Mouse (Mus musculus): ENCODE data around the gene Nr2f2. TPM values are rescaled to one million over a fixed set of nuclear protein-coding genes. Genes with fewer than 3 reads are reported as not detected.

The Nr2f2 gene
- total and polyA plus RNA-seq, 2 experiments from 2014 or later, result 43.1 to 74.2 TPM

DNA sequence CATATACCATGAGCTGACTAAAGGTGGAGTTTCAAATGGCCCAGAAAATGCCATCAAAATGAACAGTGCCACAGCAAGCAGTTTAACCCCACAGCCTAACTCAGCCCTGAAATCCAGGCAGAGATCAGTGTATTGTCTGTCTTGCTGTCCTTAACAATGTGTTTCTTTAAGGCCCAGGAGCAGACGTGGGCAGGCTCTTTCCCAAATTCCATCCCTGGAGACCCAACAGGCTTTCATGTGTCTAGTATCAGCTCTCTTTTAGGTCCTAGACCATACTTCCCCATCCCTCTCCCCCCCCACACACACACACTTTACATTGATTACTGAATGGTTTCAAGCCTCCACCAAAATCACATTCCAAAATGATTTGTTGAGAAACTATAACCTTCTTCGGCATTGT lies 24.5 kb downstream of the Nr2f2 start:
- H3K27ac ChIP-seq, result no peak overlapping the region
- DNase-seq (ENCODE audit: low spot score), result no peak
- 40% methylated on average over 2 of the region's 2 CpGs for WGBS

DNA sequence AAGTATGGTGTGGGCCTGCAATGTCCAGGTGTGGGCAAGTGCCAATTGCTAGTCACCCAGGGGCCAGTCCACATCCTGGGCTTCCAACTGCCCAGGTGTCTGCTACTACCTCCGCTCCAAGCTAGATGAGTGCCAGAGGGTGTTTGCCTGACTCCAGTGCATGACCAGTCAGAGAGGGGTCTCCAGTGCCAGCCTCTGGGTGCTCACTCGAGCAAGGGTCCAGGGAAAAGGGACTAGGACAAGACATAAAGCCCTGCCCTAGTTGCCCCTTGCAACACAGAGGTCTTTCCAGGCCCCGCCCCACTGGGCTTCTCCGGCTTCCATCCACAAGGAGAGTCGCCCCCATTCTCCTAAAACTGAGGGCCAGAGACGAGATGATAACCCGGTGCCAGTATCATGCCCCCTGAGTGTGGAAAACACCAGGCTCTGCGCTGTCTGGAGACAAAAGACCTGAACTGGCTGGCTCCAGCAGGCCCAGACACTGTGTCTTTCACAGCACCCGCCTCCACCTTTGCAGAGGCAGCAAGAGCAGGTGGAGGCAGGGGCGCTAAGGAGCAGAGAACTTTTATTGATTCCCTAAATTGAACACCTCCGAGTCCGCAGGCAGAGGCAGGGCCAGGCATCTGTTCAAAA lies 26.4 kb downstream of the Nr2f2 start:
- H3K9me3 ChIP-seq (ENCODE audit: low read length), result no peaks in the 10 kb centered on the region
- H3K4me3 ChIP-seq (ENCODE audit: low read length), result no peak overlapping the region
- H3K27me3 ChIP-seq (ENCODE audit: insufficient read depth, low read length), result peaks cover 48% of the 10 kb centered on the region
- H3K36me3 ChIP-seq (ENCODE audit: insufficient read depth, low read length), result no peaks in the 10 kb centered on the region
- no peak for TF ChIP-seq CTCF (IDR thresholded peaks at IDR 0.05; ENCODE audit: low read depth)
- WGBS, result 34% methylated on average over 12 of the region's 12 CpGs
- DNase-seq (ENCODE audit: low spot score) (no peak), ATAC-seq (no peak)
- H3K9ac ChIP-seq (replicated peaks; ENCODE audit: low read length), result no peak overlapping the region
- no peaks in the 10 kb centered on the region for H3K4me1 ChIP-seq (ENCODE audit: insufficient read depth, low read length)
- no peak overlapping the region for H3K27ac ChIP-seq
- no peak overlapping the region for H3K4me2 ChIP-seq (ENCODE audit: low read depth, low read length)

More for the DNA sequence above, 24.5 kb downstream of the Nr2f2 start:
- H3K4me2 ChIP-seq (ENCODE audit: low read depth, low read length), result no peak overlapping the region
- H3K9me3 ChIP-seq (ENCODE audit: low read length), result no peaks in the 10 kb centered on the region
- H3K36me3 ChIP-seq (ENCODE audit: insufficient read depth, low read length), result no peaks in the 10 kb centered on the region
- H3K9ac ChIP-seq (replicated peaks; ENCODE audit: low read length), result no peak overlapping the region
- no peak overlapping the region for H3K4me3 ChIP-seq (ENCODE audit: low read length)
- peaks cover 42% of the 10 kb centered on the region for H3K27me3 ChIP-seq (ENCODE audit: insufficient read depth, low read length)
- no peak for TF ChIP-seq CTCF (IDR thresholded peaks at IDR 0.05; ENCODE audit: low read depth)
- H3K4me1 ChIP-seq (ENCODE audit: insufficient read depth, low read length), result no peaks in the 10 kb centered on the region
- no peak for ATAC-seq

DNA sequence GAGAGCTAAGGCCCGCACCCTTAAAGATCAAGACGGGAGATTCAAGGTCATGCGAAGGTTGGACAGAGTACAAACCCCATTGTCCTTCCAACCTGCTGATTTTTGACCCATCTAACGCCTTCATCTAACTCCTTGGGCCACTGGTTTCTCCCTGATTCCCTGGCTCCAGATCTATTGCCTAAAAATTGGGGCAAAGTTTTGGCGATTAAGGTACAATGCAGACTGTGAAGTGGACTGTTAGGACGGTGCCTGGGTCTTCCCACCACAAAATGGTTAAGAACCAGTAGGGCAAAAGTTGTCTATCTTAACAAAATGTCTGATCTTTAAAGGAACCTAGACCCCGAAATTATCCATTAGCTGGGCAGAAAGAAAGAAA lies 28.3 kb downstream of the Nr2f2 start:
- H3K36me3 ChIP-seq (ENCODE audit: insufficient read depth, low read length), result no peaks in the 10 kb centered on the region
- no peak for DNase-seq (ENCODE audit: low spot score)
- peaks cover 43% of the 10 kb centered on the region for H3K27me3 ChIP-seq (ENCODE audit: insufficient read depth, low read length)
- no peaks in the 10 kb centered on the region for H3K9me3 ChIP-seq (ENCODE audit: low read length)
- peak overlapping the region; percentile 49 for H3K4me2 ChIP-seq (ENCODE audit: low read depth, low read length)
- no peak overlapping the region for H3K9ac ChIP-seq (replicated peaks; ENCODE audit: low read length)
- ATAC-seq, result no peak
- TF ChIP-seq CTCF (IDR thresholded peaks at IDR 0.05; ENCODE audit: low read depth), result no peak
- no peak overlapping the region for H3K27ac ChIP-seq
- WGBS, result 21% methylated on average over 7 of the region's 7 CpGs
- no peaks in the 10 kb centered on the region for H3K4me1 ChIP-seq (ENCODE audit: insufficient read depth, low read length)
- no peak overlapping the region for H3K4me3 ChIP-seq (ENCODE audit: low read length)

DNA sequence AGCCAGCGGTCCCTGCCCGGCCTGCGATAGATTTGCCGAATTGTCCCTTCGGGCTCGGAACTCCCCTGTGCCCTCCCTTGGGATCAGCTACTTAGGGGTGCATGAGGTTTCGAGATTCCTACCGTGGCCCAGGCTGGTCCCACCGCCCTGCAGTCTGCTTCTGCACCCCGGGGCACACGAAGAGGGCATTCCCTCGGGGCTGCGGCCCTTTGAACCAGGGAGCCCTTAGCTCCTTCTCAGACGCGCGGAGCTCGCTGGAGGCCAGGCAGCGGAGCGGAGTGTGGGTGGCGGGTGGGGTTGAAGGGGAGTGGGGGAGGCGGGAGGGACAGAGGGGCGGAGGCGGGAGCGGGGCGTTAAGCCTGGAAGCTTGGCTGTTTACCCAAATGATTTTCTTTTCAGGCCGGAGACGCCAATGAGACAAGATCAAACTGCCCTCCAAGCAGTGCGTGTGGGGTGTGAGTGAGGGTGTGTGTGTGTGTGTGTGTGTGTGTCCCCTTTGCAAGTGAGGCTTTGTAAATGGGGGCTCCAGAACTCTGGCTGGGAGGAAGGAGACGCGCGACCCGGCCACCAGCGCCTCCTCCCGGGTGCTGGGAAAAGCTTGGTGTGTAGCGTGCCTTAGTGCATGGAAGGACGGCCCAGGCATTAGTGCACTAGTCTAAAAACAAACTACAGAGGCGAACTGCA lies 28.8 kb downstream of the Nr2f2 start:
- peak overlapping the region; percentile 49 for H3K4me2 ChIP-seq (ENCODE audit: low read depth, low read length)
- H3K9ac ChIP-seq (replicated peaks; ENCODE audit: low read length), result peak overlapping the region; percentile 30; the same call in 1 of the 2 replicates
- H3K27me3 ChIP-seq (ENCODE audit: insufficient read depth, low read length), result peaks cover 47% of the 10 kb centered on the region
- peak; percentile 60 for TF ChIP-seq CTCF (IDR thresholded peaks at IDR 0.05; ENCODE audit: low read depth)
- H3K27ac ChIP-seq, result peak overlapping the region; percentile 58; the same call in 1 of the 2 replicates
- peak; percentile 68 for ATAC-seq
- no peaks in the 10 kb centered on the region for H3K4me1 ChIP-seq (ENCODE audit: insufficient read depth, low read length)
- 6% methylated on average over 37 of the region's 37 CpGs for WGBS
- no peaks in the 10 kb centered on the region for H3K36me3 ChIP-seq (ENCODE audit: insufficient read depth, low read length)
- DNase-seq (ENCODE audit: low spot score), result peak; percentile 39
- H3K9me3 ChIP-seq (ENCODE audit: low read length), result no peaks in the 10 kb centered on the region
- peak overlapping the region; percentile 21 for H3K4me3 ChIP-seq (ENCODE audit: low read length)

- WGBS, result 14% methylated on average over 13 of the region's 13 CpGs
- peak overlapping the region; percentile 58; the same call in 1 of the 2 replicates for H3K27ac ChIP-seq
- no peak overlapping the region for H3K9ac ChIP-seq (replicated peaks; ENCODE audit: low read length)
- H3K4me2 ChIP-seq (ENCODE audit: low read depth, low read length), result peak overlapping the region; percentile 49
- H3K36me3 ChIP-seq (ENCODE audit: insufficient read depth, low read length), result no peaks in the 10 kb centered on the region
- H3K27me3 ChIP-seq (ENCODE audit: insufficient read depth, low read length), result peaks cover 56% of the 10 kb centered on the region
- ATAC-seq (no peak), DNase-seq (ENCODE audit: low spot score) (peak; percentile 58)
- no peaks in the 10 kb centered on the region for H3K9me3 ChIP-seq (ENCODE audit: low read length)
- peak overlapping the region; percentile 21; the same call in 1 of the 2 replicates for H3K4me3 ChIP-seq (ENCODE audit: low read length)
- no peaks in the 10 kb centered on the region for H3K4me1 ChIP-seq (ENCODE audit: insufficient read depth, low read length)
- TF ChIP-seq CTCF (IDR thresholded peaks at IDR 0.05; ENCODE audit: low read depth), result peak; percentile 53
Measured at GRCm38 (mm10) chr7:70336571-70337240, 29.8 kb downstream of the Nr2f2 start.

DNA sequence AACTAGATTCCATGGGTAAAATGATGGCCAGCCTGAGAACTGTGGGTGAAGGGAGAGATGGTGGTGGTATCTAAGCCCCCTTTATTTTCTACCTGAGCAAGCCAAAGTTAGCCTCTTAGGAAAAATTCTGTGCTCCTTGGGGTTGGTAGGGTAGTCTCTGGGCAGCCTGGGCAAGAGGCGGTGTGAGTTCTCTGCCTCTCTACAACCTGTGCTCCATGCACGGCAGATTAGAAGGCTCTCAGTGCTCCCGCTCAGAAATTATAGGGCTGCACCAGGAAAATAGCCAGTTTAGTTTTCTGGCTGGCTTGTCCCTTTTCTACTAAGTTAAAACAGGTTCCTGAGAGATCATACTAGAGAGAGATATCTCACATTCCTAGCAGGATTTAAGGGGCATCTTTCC lies 30.4 kb downstream of the Nr2f2 start:
- no peak overlapping the region for H3K27ac ChIP-seq
- H3K9ac ChIP-seq (replicated peaks; ENCODE audit: low read length), result no peak overlapping the region
- H3K27me3 ChIP-seq (ENCODE audit: insufficient read depth, low read length), result peaks cover 56% of the 10 kb centered on the region
- no peak for DNase-seq (ENCODE audit: low spot score)
- no peak for TF ChIP-seq CTCF (IDR thresholded peaks at IDR 0.05; ENCODE audit: low read depth)
- H3K36me3 ChIP-seq (ENCODE audit: insufficient read depth, low read length), result no peaks in the 10 kb centered on the region
- peak overlapping the region; percentile 49 for H3K4me2 ChIP-seq (ENCODE audit: low read depth, low read length)
- no peaks in the 10 kb centered on the region for H3K4me1 ChIP-seq (ENCODE audit: insufficient read depth, low read length)
- WGBS, result 47% methylated on average over 3 of the region's 3 CpGs
- no peak for ATAC-seq
- 0 out of 2 replicates have a peak overlapping the region, but pooled peaks have one; percentile 1 for H3K4me3 ChIP-seq (ENCODE audit: low read length)
- no peaks in the 10 kb centered on the region for H3K9me3 ChIP-seq (ENCODE audit: low read length)

All from hindbrain, postnatal 0 days (tissue).